Mouse (Mus musculus) kidney, postnatal 10 days (tissue): ENCODE results near the gene Kank4.
"Not testable (repeated sequence)": the region's sequence is repeated elsewhere in the genome, so short reads cannot be mapped to it uniquely, and the experiment has no call there.

Source experiments
- DNase-seq: peaks from one replicate; pipeline ENCODE4 v3.0.0; 2021; ENCODE audit warnings: mixed read lengths

Gene Kank4

GRCm38 (mm10) chr4:98773785-98774184 is 43.6 kb downstream of the Kank4 start:
- no peak for DNase-seq

- no peak for DNase-seq
Measured at GRCm38 (mm10) chr4:98767134-98768133, 49.9 kb downstream of the Kank4 start.

GRCm38 (mm10) chr4:98758872-98759518 is 58.3 kb downstream of the Kank4 start:
- no peak for DNase-seq

DNA sequence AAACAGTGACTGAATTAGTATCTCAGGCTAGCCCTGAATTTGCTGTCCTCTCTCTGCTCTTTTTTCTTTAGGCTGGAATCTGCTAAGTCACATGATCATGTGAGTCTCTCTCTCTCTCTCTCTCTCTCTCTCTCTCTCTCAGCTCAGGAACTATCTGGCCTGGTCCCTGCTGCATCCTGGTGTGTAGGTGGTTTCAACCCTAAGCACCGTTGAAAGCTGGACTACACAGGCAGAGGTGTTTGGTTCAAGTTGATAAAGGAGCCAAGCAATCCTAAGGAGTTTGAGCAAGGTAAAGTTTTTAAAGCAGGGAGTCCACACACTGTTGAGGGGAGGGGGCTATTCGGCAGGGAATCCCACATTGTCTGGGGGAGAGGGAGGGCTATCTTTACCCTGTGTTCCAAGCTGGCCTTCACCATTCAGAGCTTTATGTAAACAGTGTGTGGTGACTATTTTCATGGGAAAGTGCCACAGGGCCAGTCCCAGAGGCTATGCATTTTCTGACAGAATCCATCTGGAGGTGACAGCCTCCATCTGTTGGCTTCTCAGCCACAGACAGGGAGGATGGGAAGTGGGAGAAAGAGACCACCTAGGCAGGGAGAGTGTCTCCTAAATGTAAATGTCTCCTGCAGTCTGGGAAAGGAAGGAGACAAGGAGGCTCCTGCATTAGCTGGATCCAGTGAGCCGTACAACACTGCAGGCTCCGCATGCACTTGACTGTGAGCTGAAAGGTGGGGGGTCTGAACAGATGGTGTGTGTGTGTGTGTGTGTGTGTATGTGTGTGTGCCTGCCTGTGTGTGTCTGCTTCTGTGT is 59.1 kb downstream of the Kank4 start:
- peak; percentile 59 for DNase-seq

- peak; percentile 26 for DNase-seq
Measured at GRCm38 (mm10) chr4:98756141-98756540, 61.2 kb downstream of the Kank4 start.

- no peak for DNase-seq
Measured at GRCm38 (mm10) chr4:98754456-98754855, 62.9 kb downstream of the Kank4 start.

- DNase-seq, result peak; percentile 41
Measured at GRCm38 (mm10) chr4:98743906-98744210, 73.5 kb downstream of the Kank4 start.

GRCm38 (mm10) chr4:98743209-98743905 is 74.0 kb downstream of the Kank4 start:
- no peak for DNase-seq

- DNase-seq, result peak; percentile 48
Measured at GRCm38 (mm10) chr4:98739753-98740152, 77.6 kb downstream of the Kank4 start.

GRCm38 (mm10) chr4:98733660-98734059 is 83.7 kb downstream of the Kank4 start:
- DNase-seq, result no peak

DNA sequence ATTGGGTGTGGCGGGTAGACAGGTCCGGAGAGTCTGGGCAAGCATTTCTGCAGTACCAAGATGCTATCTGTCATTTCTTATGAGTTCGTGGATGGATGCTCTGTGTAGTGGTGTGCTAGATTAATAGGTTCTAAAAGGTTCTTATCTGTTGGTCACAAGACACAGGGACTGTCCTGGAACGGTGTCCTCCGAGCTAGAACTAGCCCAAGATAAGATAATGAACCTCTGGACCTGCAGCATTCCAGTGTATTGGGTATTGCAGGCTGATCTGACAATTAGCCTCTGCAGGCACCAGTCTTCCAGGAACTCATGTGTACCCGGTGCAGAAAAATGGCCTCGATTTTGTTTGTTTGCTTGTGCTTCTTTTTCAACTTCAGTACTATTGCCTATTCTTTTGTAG is 88.6 kb downstream of the Kank4 start:
- no peak for DNase-seq

GRCm38 (mm10) chr4:98727959-98728347 is 89.4 kb downstream of the Kank4 start:
- DNase-seq, result no peak

DNA sequence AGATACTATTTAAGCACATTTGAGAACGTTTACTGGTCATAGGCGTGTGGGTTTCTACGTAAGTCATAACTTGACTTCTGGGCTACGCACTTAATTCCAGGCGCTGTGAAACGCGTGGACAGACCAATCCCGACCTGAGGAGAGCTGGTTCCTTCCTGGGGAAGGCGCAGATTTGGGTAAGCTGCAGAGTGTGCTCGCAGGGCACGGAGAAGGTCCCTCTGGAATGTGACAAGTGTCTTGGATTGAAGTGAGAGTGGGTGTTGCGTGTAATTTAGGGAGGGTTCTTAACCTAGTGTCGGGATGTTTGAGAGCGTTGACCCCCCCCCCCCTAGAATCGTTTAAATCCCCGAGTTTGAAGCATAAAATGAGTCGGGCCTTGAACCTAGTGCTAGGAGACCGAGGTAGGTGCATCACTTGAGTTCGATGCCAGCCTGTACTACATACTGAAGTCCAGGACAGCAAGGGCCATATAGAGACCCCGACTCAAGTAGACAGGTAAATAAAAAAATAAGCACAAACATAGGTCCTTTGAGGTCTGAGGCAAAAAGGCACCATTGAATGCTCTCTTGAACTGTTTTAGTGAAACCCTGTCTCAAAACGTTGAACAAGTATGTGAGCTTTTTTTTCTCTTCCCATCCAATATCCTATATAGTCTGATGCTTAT is 89.9 kb downstream of the Kank4 start:
- no peak for DNase-seq

GRCm38 (mm10) chr4:98726590-98727237 is 90.6 kb downstream of the Kank4 start, which contains the start of gene L1td1:
TSS of gene L1td1 (plus strand) at chr4:98726734.
- no peak for DNase-seq

DNA sequence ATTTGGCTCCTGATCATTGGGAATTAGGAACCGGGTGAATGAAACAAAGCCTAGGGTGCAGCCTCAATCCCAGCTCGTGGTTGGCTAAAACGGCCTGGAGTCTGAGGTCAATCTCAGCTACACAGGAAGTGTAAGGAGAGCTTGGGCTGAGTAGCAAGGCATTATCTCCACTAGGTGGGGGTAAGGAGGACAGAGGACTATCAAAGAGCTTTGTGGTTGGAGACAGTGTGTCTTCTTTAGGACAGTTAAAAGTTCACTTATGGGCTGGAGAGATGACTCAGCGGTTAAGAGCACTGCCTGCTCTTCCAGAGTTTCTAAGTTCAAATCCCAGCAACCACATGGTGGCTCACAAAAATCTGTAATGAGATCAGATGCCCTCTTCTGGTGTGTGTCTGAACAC is 91.9 kb downstream of the Kank4 start:
- peak; percentile 25 for DNase-seq

DNA sequence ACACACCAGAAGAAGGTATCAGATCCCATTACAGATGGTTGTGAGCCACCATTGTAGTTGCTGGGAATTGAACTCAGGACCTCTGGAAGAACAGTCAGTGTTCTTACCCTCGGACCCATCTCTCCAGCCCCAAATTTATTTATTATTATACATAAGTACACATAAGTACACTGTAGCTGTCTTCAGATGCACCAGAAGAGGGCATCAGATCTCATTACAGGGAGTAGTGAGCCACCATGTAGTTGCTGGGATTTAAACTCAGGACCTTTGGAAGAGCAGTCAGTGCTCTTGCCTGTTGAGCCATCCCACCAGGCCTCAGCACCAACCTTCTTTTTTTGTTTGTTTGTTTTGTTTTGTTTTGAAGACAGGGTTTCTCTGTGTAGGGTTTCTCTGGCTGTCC is 92.7 kb downstream of the Kank4 start:
- DNase-seq, result not testable (repeated sequence)

GRCm38 (mm10) chr4:98722454-98722853 is 94.9 kb downstream of the Kank4 start:
- DNase-seq, result peak; percentile 78

GRCm38 (mm10) chr4:98718547-98718917 is 98.8 kb downstream of the Kank4 start:
- no peak for DNase-seq

- no peak for DNase-seq
Measured at GRCm38 (mm10) chr4:98717735-98718546, 99.4 kb downstream of the Kank4 start.

GRCm38 (mm10) chr4:98710891-98711290 is 106.4 kb downstream of the Kank4 start:
- no peak for DNase-seq
